Mouse (Mus musculus) heart, postnatal 0 days (tissue): ENCODE measurements around the gene Tfip11. TPM values are rescaled to one million over a fixed set of nuclear protein-coding genes. Genes with fewer than 3 reads are reported as not detected.
A peak's percentile ranks its signal among the peaks of the same experiment; 100 is the strongest.

Source experiments
- ATAC-seq: fragments of 200-750 bp; cut with Nextera tagmentation; 2 replicates; pipeline ENCODE4 v1.8.0; 2017; ENCODE audit warnings: low read depth, moderate number of reproducible peaks, moderate library complexity; ENCODE audit not compliant: insufficient read depth
- DNase-seq: peaks from one replicate; pipeline ENCODE4 v3.0.0-alpha.2; 2016; ENCODE audit warnings: low spot score
- H3K27ac ChIP-seq: fragments of 300-500 bp; sonication (generic); 2 replicates; pipeline ENCODE4 v1.5.1; 2014; ENCODE audit warnings: low read depth, mild to moderate bottlenecking
- H3K27me3 ChIP-seq: fragments of 300-500 bp; sonication (generic); 2 replicates; pipeline ENCODE4 v1.6.1; 2014; ENCODE audit warnings: low read length, mixed read lengths; ENCODE audit not compliant: control insufficient read depth, insufficient read depth
- H3K36me3 ChIP-seq: fragments of 300-500 bp; sonication (generic); replicated peaks from 2 replicates; pipeline ENCODE4 v1.6.1; 2014; ENCODE audit warnings: low read length, mixed read lengths; ENCODE audit not compliant: control insufficient read depth, insufficient read depth
- H3K4me1 ChIP-seq: fragments of 300-500 bp; sonication (generic); 2 replicates; pipeline ENCODE4 v1.6.1; 2014; ENCODE audit warnings: antibody characterized with exemption; ENCODE audit not compliant: control insufficient read depth, insufficient read depth
- H3K4me2 ChIP-seq: fragments of 300-500 bp; sonication (generic); 2 replicates; pipeline ENCODE4 v1.6.1; 2014; ENCODE audit warnings: low read depth, mild to moderate bottlenecking, low read length, moderate library complexity
- H3K4me3 ChIP-seq: fragments of 300-500 bp; sonication (generic); 2 replicates; pipeline ENCODE4 v1.5.1; 2014; ENCODE audit warnings: low read depth, low read length
- H3K9ac ChIP-seq: fragments of 300-500 bp; sonication (generic); replicated peaks from 2 replicates; pipeline ENCODE4 v1.6.1; 2014; ENCODE audit warnings: low read depth, low read length, mixed read lengths
- H3K9me3 ChIP-seq: fragments of 300-500 bp; sonication (generic); replicated peaks from 2 replicates; pipeline ENCODE4 v1.6.1; 2016; ENCODE audit warnings: low read length; ENCODE audit not compliant: control insufficient read depth
- CTCF ChIP-seq: IDR thresholded peaks from 2 replicates; pipeline ENCODE4 v1.5.1; 2016; ENCODE audit warnings: antibody characterized with exemption, control low read depth, low read depth
- EP300 ChIP-seq: IDR thresholded peaks from 2 replicates; pipeline ENCODE4 v1.6.1; 2016; ENCODE audit warnings: antibody characterized with exemption, low read depth
- WGBS: fragments of 180-500 bp; shearing (Covaris S2); extraction: QIAGEN DNeasy Blood & Tissue Kit; methylation state at CpG from one replicate; pipeline ENCODE4 v1.1.7; 2014; 5-methylcytosine and 5-hydroxymethylcytosine counted together
- polyA plus RNA-seq: library from polyadenylated mRNA; unstranded; fragments of >200 nt; fragmentation: Nextera tagmentation; extraction: Ambion mirVana; gene quantifications from 2 replicates; pipeline ENCODE4 v1.2.1, GENCODE M21; 2015
- total RNA-seq: library from RNA; depleted of rRNA; stranded (reverse); fragments of >200 nt; gene quantifications from 2 replicates; pipeline ENCODE4 v1.2.3, GENCODE M21; 2014; ENCODE audit warnings: low replicate concordance

Gene Tfip11
- total and polyA plus RNA-seq, 2 experiments from 2014 or later, result 6.5 to 11.7 TPM

DNA sequence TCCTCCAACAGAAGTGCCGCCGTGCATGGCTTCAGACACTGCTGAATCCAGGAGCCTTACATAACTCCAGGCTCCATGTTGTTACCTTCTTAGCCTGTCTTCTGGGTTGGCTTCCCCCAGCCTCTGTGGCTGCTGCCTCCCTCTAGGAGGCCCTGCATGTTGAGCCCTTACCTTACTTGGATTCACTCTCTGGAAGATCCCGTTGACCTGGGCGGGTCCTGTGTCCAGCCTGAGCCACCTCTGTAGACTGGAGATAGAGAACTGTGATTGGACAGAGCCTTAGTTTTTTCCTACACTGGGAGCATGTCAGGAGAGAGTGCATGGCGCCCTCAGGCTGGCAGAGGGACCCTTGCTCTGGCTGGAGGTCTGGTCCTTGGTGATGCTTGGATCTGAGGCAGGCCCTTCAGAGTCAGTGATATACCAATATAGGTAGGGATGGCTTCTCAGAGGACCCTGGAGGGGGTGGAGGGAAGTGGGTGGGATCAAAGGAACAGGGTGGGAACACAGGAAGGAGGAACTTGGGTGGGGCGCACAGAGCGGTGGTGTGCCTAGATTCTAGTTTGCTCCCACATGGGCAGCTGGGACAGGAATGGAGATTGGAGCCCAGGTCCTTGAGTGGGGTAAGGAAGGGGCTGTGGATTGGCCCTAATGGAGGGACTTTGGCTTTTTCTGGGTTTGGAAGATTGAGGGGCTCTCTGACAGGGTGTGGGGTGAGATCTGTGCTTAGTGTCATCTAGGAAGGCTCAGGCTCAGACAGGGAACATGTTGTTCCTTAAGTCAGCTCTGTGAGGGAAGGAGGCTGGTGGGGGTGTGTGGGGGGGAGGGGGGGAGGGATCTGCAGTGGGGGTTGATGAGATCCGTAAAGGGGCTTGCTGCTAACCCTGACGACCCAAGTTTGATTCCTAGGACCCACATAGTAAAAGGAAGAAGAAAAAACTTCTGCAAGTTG, 37.7 kb upstream of the Tfip11 start:
- Histone ChIP-seq H3K4me2 (peak overlapping the region; percentile 49; the same call in 1 of the 2 replicates), H3K27ac (peak overlapping the region; percentile 76), H3K9ac (peak overlapping the region; percentile 20; the same call in 1 of the 2 replicates), H3K36me3 (no peaks in the 10 kb centered on the region), H3K4me1 (peaks cover 37% of the 10 kb centered on the region), H3K27me3 (no peaks in the 10 kb centered on the region), H3K4me3 (peak overlapping the region; percentile 29), H3K9me3 (no peaks in the 10 kb centered on the region)
- TF ChIP-seq CTCF (no peak), EP300 (no peak)
- ATAC-seq, result 0 out of 2 replicates have a peak, but pooled peaks have one; percentile 22
- 68% methylated on average over 9 of the region's 9 CpGs for WGBS
- DNase-seq, result no peak

DNA sequence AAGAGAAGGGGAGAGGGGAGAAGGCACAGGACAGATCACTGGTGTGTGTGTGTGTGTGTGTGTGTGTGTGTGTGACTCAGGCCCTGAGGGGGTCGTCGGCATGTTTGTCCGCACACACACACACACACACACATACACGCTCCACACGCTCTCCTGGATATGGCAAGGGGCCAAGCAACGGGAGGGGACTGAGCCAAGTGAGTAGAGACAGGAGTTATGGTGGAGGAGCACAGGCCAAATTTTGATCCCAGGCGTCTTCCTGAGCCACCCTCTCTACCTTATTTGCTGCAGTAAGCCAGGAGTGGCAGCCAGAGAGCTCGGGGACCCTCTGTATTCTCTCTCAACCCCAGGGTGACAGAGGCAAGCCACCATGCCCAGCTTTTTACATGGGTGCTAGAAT, 36.9 kb upstream of the Tfip11 start:
- TF ChIP-seq EP300, result no peak
- no peak for TF ChIP-seq CTCF
- no peaks in the 10 kb centered on the region for H3K27me3 ChIP-seq
- DNase-seq (peak; percentile 25), ATAC-seq (no peak)
- peak overlapping the region; percentile 49 for H3K4me2 ChIP-seq
- peak overlapping the region; percentile 29 for H3K4me3 ChIP-seq
- H3K9ac ChIP-seq, result no peak overlapping the region
- no peaks in the 10 kb centered on the region for H3K36me3 ChIP-seq
- 15% methylated on average over 8 of the region's 8 CpGs for WGBS
- peak overlapping the region; percentile 76; the same call in 1 of the 2 replicates for H3K27ac ChIP-seq
- H3K9me3 ChIP-seq, result no peaks in the 10 kb centered on the region
- H3K4me1 ChIP-seq, result peaks cover 37% of the 10 kb centered on the region

DNA sequence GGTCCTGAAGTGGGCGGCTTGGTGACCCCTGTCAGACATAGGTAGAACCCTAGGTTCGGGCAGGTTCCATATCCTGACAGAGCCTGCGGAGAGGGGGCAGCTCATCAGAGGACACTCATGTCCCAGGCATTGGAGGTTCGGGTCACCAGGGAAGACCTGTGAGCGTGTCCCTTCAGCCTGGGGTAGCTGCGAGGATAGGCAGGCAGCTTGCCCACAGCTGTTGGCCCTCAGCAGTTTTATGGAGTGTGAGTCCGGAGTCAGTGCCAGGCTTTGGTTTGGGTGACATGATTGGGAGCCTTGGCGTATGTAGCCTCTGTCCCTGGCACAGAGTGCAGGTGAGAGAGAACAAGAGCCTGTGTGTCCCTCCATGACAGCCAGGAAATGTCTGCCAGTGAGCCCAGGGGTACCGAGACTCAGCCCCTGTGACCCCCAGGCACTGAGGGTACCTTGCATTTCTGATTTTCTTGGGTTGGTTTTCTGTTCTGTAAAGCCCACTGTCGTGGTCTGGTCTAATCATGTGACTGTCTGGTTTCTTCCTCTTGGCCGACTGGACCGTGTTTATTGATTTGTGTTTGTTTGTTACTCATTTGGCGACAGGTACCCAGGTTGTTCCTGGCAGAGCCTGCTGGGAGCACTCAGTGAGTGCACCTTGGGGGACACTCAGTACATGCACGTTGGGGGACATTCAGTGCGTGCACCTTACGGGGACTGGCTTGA, 36.2 kb upstream of the Tfip11 start:
- peaks cover 34% of the 10 kb centered on the region for H3K4me1 ChIP-seq
- no peak for ATAC-seq
- no peaks in the 10 kb centered on the region for H3K27me3 ChIP-seq
- DNase-seq, result no peak
- H3K9me3 ChIP-seq, result no peaks in the 10 kb centered on the region
- WGBS, result 77% methylated on average over 16 of the region's 16 CpGs
- peak overlapping the region; percentile 49 for H3K4me2 ChIP-seq
- peak overlapping the region; percentile 29 for H3K4me3 ChIP-seq
- no peak overlapping the region for H3K27ac ChIP-seq
- TF ChIP-seq EP300 (no peak), CTCF (no peak)
- H3K9ac ChIP-seq, result no peak overlapping the region
- no peaks in the 10 kb centered on the region for H3K36me3 ChIP-seq

DNA sequence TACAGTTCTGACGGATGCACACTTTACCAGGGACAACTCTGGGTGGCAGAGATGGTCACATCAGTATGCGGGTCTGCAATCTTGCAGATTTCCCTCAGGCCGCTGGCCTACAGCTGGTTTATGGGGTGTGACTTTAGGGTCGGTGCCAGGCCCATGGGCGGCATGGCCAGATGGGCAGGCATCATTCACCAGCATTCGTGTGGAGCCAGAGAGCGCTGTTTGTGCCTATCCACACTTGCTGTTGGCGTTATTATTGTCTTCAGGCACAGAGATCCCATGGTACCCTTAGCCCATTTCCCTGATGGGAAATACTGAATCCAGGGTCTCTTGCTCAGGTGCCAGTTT, 35.6 kb upstream of the Tfip11 start:
- H3K4me3 ChIP-seq, result peak overlapping the region; percentile 29; the same call in 1 of the 2 replicates
- TF ChIP-seq EP300, result no peak
- no peak for TF ChIP-seq CTCF
- no peak overlapping the region for H3K27ac ChIP-seq
- 83% methylated on average over 8 of the region's 8 CpGs for WGBS
- no peak for ATAC-seq
- no peak for DNase-seq
- peaks cover 29% of the 10 kb centered on the region for H3K4me1 ChIP-seq
- H3K4me2 ChIP-seq, result peak overlapping the region; percentile 49
- no peaks in the 10 kb centered on the region for H3K36me3 ChIP-seq
- H3K9me3 ChIP-seq, result no peaks in the 10 kb centered on the region
- H3K9ac ChIP-seq, result no peak overlapping the region
- H3K27me3 ChIP-seq, result no peaks in the 10 kb centered on the region

DNA sequence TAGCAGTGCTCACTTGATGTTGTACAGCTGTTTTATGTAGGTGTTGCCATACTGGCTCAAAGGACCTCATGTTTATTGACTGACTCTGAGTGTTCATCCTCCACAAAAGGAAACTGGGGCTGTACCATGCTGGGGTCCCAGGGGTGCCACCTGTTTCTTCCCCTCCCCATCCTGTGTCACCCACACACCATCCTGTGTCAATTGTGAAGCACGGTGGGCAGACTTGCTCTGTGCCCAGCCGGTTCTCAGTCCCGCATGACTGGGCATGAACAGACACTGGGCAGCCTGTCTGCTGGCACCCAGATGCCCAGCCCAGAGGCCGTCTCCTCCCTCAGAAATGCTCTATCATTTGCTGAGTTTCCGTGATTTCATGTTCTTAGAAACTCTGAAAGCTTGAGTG, 34.3 kb upstream of the Tfip11 start:
- DNase-seq (no peak), ATAC-seq (no peak)
- Histone ChIP-seq H3K4me1 (peaks cover 28% of the 10 kb centered on the region), H3K9me3 (no peaks in the 10 kb centered on the region), H3K27me3 (no peaks in the 10 kb centered on the region), H3K9ac (no peak overlapping the region), H3K4me3 (no peak overlapping the region), H3K4me2 (no peak overlapping the region; the same call in 1 of the 2 replicates), H3K27ac (no peak overlapping the region), H3K36me3 (no peaks in the 10 kb centered on the region)
- WGBS, result 85% methylated on average over 5 of the region's 5 CpGs
- TF ChIP-seq EP300 (no peak), CTCF (no peak)
